Mouse (Mus musculus): Measurements from ENCODE around the gene Def8. TPM values are rescaled to one million over a fixed set of nuclear protein-coding genes. Genes with fewer than 3 reads are reported as not detected.
"Not testable (repeated sequence)": the region's sequence is repeated elsewhere in the genome, so short reads cannot be mapped to it uniquely, and the experiment has no call there.

Gene Def8
- polyA plus RNA-seq, 1 experiment: 32.1 TPM

DNA sequence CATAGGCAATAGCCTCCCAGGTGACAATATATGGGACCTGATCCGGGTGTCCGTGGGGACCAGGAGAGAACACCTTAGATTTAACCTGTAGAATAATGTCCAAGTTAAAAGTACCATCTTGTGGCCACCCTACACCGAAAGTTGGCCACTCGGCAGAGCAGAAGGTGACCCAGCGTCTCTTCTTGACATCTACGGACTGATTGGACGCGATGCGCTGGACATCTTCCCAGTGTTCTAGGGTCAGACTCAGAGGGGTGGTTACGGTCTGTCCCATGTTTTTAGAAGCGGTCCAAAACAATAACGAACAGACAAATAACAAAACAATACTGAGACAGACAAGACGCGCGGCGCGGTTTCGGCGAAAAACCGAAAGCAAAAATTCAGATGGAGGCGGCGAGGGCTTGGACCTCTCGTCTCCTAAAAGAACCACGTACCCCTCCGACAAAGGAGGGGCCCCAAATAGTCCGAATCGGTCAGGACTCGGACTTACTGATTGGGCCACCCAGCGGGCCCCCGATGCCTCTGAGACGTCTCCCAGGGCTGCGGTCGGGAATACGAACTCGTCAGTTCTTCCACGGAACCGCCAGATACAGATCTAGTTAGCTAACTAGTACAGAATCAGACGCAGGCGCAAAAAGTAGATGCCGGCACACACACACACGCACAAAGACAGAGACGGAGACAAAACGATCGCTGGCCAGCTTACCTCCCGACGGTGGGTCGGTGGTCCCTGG is 10.1 kb downstream of the Def8 start:
- DNase-seq (ENCODE audit: low spot score): not testable (repeated sequence)

DNA sequence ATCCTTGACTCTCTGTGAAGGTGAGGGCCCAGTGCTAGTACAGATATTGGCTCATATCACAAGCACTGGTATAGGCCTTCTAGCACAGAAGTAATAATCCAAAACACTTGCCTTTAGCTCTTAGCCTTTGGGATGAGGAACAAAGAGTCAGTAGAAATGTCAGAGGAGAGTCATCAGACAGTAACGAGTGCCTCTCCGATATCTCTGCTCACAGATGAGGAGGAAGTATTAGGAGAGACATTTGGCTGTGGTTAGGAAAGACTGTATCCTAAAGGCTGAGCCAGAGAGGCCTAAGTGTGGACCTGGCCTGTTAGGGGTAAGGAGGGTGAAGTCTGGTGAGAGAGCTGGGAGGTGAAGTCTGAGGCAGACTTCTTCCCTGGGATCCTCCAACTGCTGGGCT is 18.5 kb downstream of the Def8 start:
- no peak for DNase-seq (ENCODE audit: low spot score)

DNA sequence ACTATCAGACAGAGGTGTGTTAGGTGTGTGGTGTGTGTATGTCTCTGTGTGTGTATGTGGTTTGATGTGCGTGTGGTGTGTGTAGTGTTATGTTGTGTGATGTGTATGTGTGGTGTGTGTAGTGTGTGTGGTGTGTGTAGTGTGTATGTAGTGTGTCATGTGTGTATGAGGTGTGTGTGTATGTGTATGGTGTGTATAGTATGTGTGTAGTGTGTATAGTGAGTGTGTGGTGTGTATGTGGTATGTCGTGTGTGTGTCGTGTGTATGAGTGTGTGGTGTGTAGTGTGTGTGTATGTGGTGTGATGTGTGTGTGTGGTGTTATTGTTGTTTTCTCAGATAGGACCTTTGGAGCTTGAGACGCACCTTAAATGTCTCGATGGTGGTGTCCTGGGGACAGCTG is 19.0 kb downstream of the Def8 start:
- no peak for DNase-seq (ENCODE audit: low spot score)

DNA sequence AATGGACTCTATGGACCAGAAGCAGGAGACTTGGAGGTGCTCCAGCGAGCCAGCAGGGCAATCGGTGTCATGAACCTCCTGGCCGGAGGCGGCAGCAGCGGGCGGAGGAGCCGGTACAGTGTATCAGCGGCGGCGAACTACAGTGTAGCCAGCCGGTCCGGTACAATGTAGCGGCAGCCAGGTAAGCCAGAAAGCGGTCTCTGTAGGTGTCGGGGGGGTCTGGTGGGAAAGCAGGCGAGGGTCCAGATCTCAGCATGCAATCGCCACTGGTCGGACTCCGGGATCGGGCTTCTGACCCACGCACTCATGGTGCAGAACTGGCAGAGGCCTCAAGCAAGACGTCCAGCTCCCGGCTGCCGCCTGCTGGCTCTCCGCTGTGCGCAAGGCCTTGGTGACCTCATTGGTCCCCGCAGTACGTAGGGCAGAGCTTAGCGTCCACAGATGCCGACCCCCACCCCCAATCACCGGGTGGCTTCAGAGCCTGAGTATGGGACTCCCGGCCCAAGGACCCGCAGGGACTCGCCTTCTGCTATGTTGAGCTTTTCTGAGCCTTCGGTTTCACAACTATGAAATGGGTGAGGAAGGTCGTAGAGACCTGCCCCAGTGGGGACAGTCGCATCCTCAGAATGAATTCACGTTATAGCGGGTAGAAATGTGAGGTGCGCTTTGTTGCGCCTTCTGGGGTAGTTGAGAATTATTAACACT is 19.7 kb downstream of the Def8 start:
- peak; percentile 94 for DNase-seq (ENCODE audit: low spot score)

DNA sequence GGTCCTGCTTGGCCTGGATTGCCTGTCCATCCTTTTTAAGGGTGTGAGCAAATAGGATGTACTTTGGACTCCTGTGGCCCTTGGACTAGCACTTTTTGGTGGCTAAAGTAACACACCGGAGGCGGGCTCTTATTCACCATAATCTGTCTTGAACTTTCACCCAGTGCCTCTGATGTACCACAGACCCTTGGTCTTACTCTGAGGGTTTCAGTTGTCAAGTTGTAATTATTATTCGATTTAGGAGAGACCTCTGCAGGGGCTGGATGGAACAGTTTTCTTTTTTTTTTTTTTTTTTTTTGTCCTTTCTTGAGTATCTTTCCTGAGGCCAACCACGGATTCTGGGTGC is 20.2 kb downstream of the Def8 start:
- no peak for DNase-seq (ENCODE audit: low spot score)

DNA sequence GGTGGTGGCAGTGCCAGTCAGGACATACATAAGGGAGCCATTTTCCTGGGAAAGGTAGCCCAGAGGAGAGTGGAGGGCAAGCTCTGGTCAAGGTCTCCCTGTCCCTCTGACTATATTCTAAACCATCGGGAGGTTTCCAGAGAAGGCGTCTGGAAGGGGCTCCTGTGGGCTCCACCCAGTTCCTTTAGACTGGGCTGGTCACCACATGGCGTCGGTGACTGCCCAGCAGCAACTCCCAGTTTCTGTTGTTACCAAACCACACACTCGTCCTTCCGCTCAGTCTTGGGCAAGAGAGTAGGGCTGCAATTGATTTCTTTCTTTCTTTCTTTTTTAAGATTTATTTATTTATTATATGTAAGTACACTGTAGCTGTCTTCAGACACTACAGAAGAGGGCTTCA is 20.8 kb downstream of the Def8 start:
- DNase-seq (ENCODE audit: low spot score): no peak

DNA sequence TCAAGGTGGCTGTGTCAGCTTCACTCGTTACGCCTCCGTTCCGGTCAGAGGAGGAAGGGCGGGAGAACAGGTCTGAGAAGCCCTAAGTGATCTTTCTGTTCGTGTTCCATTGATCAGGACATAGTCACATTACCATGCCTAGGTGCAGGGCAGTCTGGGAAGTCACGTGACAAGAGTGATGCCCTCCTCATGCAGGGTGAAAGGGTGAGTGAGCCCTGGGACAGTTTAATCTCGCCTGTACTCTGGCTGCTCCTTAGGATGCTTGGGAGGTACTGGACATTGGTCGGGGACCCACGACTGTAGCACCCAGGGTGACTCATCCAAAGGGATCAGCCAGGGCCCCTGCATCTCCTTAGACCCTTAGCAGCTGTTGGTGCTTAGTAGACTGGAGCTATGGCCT is 22.7 kb downstream of the Def8 start:
- no peak for DNase-seq (ENCODE audit: low spot score)

DNA sequence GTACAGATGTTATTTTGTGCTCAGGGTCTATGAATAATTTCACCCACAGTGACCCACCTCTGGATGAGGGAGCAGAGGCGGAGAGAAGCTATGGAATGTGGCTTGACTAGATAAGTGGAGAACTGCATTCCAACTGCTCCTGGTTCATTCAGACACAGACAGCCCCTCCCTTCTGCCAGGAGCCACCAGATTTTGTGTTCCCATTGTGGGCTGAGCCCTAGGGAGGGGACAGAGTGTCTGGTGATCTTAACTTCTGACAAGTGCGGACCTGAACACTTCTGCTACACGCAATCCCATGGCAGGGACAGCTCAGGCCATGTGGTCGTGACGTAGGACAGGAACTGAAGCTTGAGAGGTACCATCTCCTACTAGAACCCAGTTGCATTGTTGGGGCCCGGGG is 23.5 kb downstream of the Def8 start:
- DNase-seq (ENCODE audit: low spot score): no peak

DNA sequence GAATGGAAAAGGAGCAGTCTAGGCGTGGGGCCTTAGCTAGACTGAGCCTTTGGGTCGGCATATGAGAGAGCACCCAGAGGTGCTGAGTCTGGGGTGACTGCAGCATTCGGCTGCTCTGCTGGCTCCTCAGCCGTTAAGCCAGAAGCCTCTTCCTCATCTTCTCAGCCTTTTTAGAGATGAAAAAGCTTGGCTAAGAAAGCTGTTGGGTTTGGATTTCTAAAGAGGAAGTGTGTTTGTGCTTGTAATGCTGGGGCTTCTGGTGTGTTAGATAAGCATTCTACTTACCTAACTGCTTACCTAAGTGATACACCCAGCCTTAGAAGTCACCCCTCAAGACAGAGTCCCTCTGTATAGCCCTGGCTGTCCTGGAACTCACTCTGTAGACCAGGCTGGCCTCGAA is 27.5 kb downstream of the Def8 start:
- no peak for DNase-seq (ENCODE audit: low spot score)

DNA sequence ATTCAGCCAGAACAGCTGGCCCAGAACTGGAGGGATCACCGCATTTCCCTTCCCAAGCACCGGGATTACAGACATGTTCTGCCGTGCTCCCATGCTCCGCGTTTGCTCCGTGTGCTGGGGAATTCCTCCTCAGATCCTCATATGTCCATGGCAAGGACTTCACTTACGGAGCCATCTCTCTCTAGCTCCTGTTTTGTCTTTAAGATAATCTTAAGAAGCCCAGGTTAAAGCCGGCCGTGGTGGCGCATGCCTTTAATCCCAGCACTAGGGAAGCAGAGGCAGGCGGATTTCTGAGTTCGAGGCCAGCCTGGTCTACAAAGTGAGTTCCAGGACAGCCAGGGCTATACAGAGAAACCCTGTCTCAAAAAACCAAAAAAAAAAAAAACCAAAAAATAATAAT is 28.4 kb downstream of the Def8 start:
- DNase-seq (ENCODE audit: low spot score): not testable (repeated sequence)

DNA sequence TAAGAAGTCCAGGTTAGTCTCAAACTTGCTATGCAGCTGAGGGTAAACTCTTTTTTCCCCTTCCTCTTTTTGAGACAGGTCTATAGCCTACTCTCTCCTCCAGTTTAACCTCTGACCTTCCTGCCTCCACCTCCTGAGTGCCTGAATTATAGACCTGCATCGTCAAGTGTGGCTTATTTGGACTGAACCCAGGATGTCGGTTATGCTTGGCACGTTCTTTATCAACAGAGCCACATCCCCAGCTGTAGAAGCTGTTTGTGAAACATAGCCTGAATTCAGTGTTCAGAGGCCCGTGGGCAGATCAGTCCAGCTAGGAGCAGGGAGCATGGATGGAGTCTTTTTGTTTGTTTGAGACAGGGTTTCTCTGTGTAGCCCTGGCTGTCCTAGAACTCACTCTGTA is 28.8 kb downstream of the Def8 start:
- DNase-seq (ENCODE audit: low spot score): no peak

DNA sequence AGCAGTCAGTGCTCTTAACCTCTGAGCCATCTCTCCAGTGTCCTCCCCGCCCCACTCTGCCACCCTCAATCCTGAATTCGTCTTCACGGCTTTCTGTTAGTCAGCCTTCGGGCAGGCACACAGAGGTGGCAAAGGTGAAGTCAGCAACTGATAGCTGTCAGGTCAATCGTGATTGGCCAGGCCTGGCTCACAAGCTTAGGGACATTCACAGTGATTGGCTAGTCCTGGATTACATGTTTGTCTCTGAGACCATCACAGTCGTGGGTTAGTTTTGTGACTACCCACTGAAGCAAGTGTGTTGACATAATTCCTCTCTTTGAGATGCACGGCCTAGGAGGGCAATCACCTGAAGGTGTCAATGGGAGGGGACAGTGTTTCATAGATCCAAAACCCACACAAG is 30.0 kb downstream of the Def8 start:
- no peak for DNase-seq (ENCODE audit: low spot score)

DNA sequence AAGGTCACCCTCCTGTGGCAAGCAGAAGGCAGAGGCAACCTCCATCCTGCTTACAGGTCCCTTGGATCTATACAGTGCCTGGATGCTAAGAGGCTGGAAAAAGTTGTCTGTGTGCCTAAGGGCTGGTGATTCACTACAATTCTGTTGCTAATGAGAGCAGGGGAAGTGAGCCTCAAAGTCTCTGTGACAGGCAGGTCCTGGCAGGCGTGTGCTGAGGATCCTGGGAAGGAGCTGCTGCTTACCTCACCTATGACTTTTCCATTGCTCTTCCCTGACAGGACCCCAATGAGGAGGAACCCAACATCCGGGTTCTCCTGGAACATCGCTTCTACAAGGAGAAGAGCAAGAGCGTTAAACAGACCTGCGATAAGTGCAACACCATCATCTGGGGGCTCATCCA is 30.6 kb downstream of the Def8 start:
- DNase-seq (ENCODE audit: low spot score): no peak

DNA sequence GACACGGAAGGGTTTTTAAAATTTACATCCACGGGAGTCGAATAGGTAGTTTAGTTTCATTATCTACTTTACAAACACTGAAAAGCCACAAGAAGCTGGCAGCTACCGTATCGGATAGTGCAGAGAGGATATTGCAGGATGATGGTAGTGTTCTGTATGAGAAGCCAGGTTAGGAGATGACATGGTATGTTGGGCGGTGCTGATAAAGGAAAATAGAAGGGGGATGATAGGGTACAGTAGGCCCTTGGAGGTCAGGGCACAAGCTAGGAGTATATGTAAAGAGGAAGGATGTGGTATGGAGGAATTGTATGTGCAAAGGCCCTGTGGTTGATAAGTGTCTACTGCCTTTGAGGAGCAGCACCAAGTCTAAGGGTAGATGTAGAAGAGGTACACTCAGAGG is 31.2 kb downstream of the Def8 start:
- DNase-seq (ENCODE audit: low spot score): no peak

DNA sequence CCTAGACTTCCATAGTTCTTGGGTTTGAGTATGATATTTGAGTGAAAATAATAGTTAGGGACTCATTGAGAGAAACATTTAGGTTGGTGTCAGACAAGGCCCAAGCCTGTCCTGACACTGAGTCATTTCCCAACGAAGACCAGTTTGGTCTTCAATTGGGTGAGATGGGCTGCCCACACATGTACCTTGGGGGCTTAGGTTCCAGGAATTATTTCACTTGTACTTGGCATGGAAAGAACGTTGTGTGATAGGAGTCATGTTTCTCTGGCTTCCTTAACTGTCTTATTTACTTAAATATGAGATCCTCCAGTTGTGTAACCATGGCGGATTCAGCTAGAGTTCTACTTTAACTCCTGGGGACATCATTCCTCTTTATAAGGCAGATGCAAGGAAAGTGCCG is 40.3 kb downstream of the Def8 start:
- no peak for DNase-seq (ENCODE audit: low spot score)

DNA sequence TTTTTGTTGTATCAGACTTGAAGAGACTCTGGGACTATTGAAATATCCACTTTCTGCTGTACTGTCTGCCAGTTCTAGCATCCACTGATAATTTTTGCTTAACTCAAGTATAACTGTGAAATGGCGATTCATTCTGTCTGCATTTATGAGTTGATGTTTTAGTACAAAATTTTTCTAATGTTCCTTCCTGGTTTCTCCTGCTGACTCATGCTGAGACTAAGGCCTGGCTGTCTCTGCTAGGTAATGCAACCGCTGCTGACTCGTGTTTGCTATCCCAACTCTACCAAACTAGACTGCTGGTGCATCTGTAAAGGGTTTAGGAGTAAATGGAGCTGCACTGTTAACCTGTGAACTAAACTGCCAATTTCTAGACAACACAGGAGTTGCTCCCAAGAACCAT is 44.1 kb downstream of the Def8 start:
- no peak for DNase-seq (ENCODE audit: low spot score)

DNA sequence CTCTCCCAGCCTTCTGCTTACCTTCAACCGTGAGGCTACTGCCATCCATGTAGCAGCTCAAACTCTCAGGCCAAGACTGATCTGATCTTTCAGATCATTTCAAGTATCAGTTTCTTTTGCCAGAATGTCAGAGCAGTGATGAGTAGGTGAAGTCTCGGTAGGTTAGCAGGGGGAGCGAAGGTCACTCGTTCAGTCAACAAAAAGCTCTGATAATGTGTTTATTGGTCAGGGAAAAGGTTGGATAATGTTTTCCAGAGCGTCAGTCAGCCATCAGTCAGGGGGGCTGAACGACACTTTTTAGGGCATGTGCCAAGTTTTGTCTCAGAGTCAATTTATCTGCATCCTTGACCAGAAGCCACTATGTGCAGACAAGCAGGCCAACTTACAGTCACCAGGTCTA is 49.7 kb downstream of the Def8 start:
- not testable (repeated sequence) for DNase-seq (ENCODE audit: low spot score)

DNA sequence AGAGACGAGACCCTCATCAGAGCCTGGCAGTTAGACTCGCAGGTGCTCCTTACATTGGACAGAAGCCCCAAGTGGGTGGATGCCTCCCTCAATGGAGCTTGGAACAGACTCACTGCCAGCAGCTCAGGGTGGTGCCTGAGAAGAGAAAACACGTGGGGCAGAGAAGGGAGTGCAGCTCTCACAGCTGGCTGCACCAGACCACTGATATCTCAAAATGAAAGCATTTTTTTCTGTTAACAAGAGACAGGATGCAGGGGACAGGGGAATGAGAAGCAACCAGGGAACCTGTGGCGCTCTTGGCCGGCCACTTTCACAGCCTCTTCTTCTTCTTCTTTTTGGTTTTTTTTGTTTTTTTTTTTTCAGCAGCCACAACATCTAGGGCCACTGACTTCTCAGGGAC is 51.2 kb downstream of the Def8 start:
- not testable (repeated sequence) for DNase-seq (ENCODE audit: low spot score)

DNA sequence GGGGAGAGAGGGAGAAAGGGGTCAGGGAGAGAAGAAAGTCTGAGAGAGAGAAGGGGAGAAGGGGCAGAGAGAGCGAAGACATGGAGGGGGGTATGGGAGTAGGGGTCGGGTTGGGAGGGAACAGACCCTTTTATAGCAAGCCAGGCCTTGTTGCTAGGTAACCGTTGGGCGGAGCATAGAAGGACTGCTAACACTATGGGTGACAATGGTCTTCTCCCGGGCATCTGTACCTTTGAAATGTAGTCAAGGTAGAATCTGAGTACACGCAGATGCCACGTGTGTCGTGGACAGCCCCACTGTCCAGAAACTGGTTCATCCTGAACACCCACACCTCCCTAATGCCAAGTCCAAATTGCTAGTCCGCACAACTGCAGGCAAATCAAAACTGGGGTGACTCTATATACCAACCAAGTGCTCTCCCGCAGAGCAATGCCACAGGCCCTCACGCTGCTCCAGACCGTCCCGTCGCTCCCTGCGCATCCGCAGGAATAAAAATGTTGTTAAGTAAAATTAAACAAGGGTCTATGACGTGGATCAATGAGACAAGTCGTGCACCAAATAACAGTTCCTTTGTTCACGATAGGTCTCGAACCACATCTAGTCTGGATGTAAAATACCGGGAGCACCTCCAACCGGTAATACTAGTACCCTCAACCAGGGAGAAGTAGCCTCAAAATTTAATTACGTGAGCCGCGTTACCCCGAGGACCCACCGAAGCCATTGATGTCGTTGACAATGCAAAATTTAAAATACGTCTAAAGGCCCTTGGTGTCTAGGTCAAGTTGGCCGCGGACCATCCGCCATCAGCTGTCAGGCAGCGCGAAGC is 53.8 kb downstream of the Def8 start:
- DNase-seq (ENCODE audit: low spot score): no peak

DNA sequence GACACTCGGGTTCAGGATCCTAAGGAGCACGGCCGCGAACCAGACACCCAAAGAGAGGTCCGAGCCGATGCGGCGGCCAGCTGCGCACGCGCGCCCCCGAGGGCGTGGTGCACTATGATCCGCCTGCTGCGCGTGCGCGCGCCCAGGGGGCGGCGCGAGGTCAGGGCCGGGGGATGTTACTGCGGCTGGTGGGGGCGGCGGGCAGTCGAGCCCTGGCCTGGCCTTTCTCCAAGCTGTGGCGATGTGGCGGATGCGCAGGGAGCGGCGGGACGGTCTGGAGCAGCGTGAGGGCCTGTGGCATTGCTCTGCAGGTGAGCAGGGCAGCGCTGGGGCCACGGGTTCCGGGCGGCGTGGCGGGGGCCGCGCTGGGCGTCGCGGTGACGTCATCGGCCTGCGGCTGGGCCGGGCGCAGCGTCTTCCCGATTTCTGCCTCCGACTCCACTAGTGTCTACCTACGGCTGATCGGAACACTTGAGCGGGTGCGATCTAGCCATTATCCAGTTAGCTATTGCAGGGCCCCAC is 54.5 kb downstream of the Def8 start, which contains the start of gene Afg3l1:
TSS of gene Afg3l1 (plus strand) at position 167 of the 522 bp plus-strand sequence.
- DNase-seq (ENCODE audit: low spot score): peak; percentile 95

DNA sequence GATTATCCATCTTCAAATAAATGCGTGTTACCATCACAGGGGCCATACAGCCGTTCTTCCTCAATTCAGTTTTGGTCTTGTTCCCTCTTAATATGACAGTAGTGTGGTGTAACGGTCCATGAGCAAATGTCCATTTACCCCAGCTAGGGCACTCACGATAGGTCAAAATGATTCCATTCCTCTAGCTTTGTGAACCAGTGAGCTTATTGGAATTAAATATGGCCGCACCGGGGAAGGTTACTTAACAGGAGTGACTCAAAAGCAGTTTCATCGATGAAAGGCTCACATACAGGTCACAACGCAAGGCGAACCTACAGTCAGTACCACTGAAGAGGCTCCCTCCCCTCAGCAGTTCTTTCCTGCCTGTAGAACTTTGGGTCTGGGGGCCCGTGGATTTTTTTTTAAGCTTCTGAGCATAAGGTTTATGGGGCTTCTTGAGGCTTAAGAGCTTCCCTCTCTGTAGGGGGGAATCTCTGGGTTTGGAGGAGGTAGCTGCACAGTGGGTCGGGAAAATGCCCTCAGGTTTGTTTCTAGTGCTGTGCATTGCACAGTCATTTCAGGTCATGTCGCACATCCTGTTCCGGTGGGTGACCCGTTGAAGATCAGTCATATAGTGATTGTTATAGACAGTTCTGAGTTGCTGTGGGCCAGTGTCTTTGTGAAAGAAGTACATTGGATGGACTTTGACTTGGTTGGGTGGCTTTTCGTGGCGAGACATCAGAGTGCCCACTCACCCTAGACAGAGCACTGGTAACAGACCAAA is 55.3 kb downstream of the Def8 start:
- no peak for DNase-seq (ENCODE audit: low spot score)

DNA sequence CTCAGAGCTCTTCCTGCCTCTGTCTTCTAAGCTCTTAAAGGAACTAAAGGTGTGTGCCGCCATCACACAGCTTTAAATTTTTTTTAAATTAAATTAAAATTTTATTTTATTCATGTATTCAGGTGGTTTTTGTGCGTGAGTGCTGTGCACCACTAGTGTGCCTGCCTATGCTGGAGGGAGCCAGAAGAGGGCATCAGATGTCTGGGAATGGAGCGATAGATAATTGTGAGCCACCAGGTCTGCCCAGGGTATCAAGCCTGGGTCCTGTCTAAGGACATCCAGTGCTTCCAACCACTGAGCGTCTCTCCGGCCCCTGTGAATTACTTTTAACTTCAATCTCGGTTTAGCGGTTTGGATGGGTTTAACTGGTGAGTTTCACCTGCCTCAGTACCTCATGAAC is 59.3 kb downstream of the Def8 start:
- no peak for DNase-seq (ENCODE audit: low spot score)

Data from urinary bladder, adult 2 months (tissue).